In genomic region chr2:12432055-12432454, GRCm38 (mm10) we compare ENCODE assay signal across 18 mouse cellular contexts. TPM values are rescaled to one million over a fixed set of nuclear protein-coding genes. Genes with fewer than 3 reads are reported as not detected.
DNase-seq lines count a peak whose midpoint lies in the region; TF ChIP-seq lines count a peak whose summit lies in the region.
"Had no signal": no experiment of that assay in that cellular context is flagged by ENCODE, and none has a peak within 500 bp of the region (broad histone marks: within the 10 kb centered on the region; RNA-seq: fewer than 3 reads in every experiment).

No protein-coding gene starts in this region.

- TF ChIP-seq CTCF in kidney, adult 2 months (conservative IDR thresholded peaks at IDR 0.05; ENCODE audit: insufficient read depth, insufficient read length, low read depth, low read length) = no peak

- peak; percentile 34 for DNase-seq in kidney, adult 2 months
- no peak for DNase-seq in kidney, postnatal 36 days
- DNase-seq in urinary bladder, postnatal 14 days (ENCODE audit: low spot score) = peak; percentile 23
- no peak for DNase-seq in urinary bladder, adult 18-20 months (ENCODE audit: low spot score in 2 of 2)
- peak; percentile 5 to 12 for DNase-seq in heart, postnatal 36 days
- no peak for DNase-seq in layer of hippocampus, adult 11-12 months (ENCODE audit: low spot score)
- no peak for DNase-seq in spleen, postnatal 14 days (ENCODE audit: low spot score in 2 of 2)
- DNase-seq: adrenal gland, postnatal 25 days; cerebellum, adult 18-20 months had no signal

- intact Hi-C loops in heart, postnatal 36 days (cut with DNase I) = no loop called here

- H3K4me3 ChIP-seq in kidney, adult 2 months (ENCODE audit: insufficient read depth, low read depth, low read length) = no peak overlapping the region
- H3K4me3 ChIP-seq: embryonic facial prominence, embryonic 10.5 days; erythroblast, embryonic 14.5 days; heart, adult 2 months; intestine, embryonic 15.5 days; limb, embryonic 10.5 days; lung, embryonic 15.5 days; megakaryocyte, embryonic 14.5 days; midbrain, embryonic 15.5 days had no signal

- no peak overlapping the region for H3K27ac ChIP-seq in kidney, adult 2 months (ENCODE audit: insufficient read depth, low read depth, low read length)
- H3K27ac ChIP-seq: embryonic facial prominence, embryonic 10.5 days; heart, adult 2 months; hindbrain, embryonic 14.5 days; intestine, embryonic 15.5 days; limb, embryonic 10.5 days; lung, embryonic 15.5 days; midbrain, embryonic 15.5 days had no signal

- no peaks in the 10 kb centered on the region for H3K27me3 ChIP-seq in kidney, adult 2 months (replicated peaks; ENCODE audit: control insufficient read depth, insufficient read depth, low read length)
- H3K27me3 ChIP-seq: intestine, embryonic 15.5 days; lung, embryonic 15.5 days; megakaryocyte, embryonic 14.5 days; midbrain, embryonic 15.5 days had no signal

- H3K36me3 ChIP-seq in kidney, adult 2 months (ENCODE audit: control insufficient read depth, insufficient read depth, low read length) = no peaks in the 10 kb centered on the region
- H3K36me3 ChIP-seq: embryonic facial prominence, embryonic 10.5 days; intestine, embryonic 15.5 days; limb, embryonic 10.5 days; lung, embryonic 15.5 days; midbrain, embryonic 15.5 days had no signal

- 65% methylated on average over 1 of the region's 1 CpGs for WGBS in kidney, adult 2 months

- H3K4me1 ChIP-seq in kidney, adult 2 months (ENCODE audit: control insufficient read depth, insufficient read depth, low read length) = no peaks in the 10 kb centered on the region
- H3K4me1 ChIP-seq: embryonic facial prominence, embryonic 10.5 days; intestine, embryonic 15.5 days; limb, embryonic 10.5 days; megakaryocyte, embryonic 14.5 days; midbrain, embryonic 15.5 days had no signal

- TF ChIP-seq POLR2A in kidney, adult 2 months (IDR thresholded peaks at IDR 0.05; ENCODE audit: low read depth, low read length) = no peak

RNA-seq across cellular contexts. Expression of gene Mindy3, which starts 12.8 kb away (rescaled TPM):
- polyA plus RNA-seq in kidney, adult 2 months (2012; rRNA removed) = 45.9 and 87.0 TPM in 2 replicates
- 10 to 100 TPM; 14.4 to 18.9 TPM for total RNA-seq in heart, postnatal 36 days (2021)

Comparison
In these comparisons a context has a peak if more than half of its experiments do, and no peak if none do; other contexts are left out.
1. DNase-seq: peak in kidney, adult 2 months (single experiment), urinary bladder, postnatal 14 days (single experiment) and heart, postnatal 36 days (2 of 2); none in kidney, postnatal 36 days (0 of 2), urinary bladder, adult 18-20 months (0 of 2), layer of hippocampus, adult 11-12 months (single experiment) and spleen, postnatal 14 days (0 of 2).